23 mouse cellular contexts compared by ENCODE assay signal in genomic region chr11:114611690-114612089, GRCm38 (mm10).
"Had no signal": no experiment of that assay in that cellular context is flagged by ENCODE, and none has a peak within 500 bp of the region (broad histone marks: within the 10 kb centered on the region; RNA-seq: fewer than 3 reads in every experiment).

No protein-coding gene starts in this region.

- H3K4me3 ChIP-seq: intestine, embryonic 15.5 days; kidney, embryonic 15.5 days; limb, embryonic 12.5 days; limb, embryonic 15.5 days; megakaryocyte, embryonic 14.5 days; midbrain, embryonic 10.5 days; midbrain, embryonic 13.5 days; stomach, embryonic 15.5 days had no signal

- H3K4me1 ChIP-seq: intestine, embryonic 15.5 days; kidney, embryonic 15.5 days; limb, embryonic 12.5 days; limb, embryonic 15.5 days; megakaryocyte, embryonic 14.5 days; midbrain, embryonic 10.5 days; midbrain, embryonic 13.5 days; stomach, embryonic 15.5 days had no signal

- H3K9ac ChIP-seq: intestine, embryonic 15.5 days; kidney, embryonic 15.5 days; limb, embryonic 12.5 days; limb, embryonic 15.5 days; liver, embryonic 14.5 days; liver, postnatal 0 days; lung, embryonic 14.5 days; midbrain, embryonic 13.5 days; stomach, embryonic 15.5 days had no signal

- DNase-seq: kidney, adult 11 months; kidney, adult 8-10 months; kidney, postnatal 10 days; kidney, postnatal 36 days; left cerebral cortex, postnatal 4 days; liver, postnatal 0 days; lung, embryonic 14.5 days; retina, postnatal 1 day; right cerebral cortex, postnatal 25 days; spleen, adult 18-20 months; thymus, postnatal 36 days had no signal

- H3K36me3 ChIP-seq: intestine, embryonic 15.5 days; kidney, embryonic 15.5 days; limb, embryonic 12.5 days; limb, embryonic 15.5 days; midbrain, embryonic 10.5 days; midbrain, embryonic 13.5 days; stomach, embryonic 15.5 days had no signal

- H3K27me3 ChIP-seq: intestine, embryonic 15.5 days; kidney, embryonic 15.5 days; limb, embryonic 12.5 days; limb, embryonic 15.5 days; midbrain, embryonic 13.5 days; stomach, embryonic 15.5 days had no signal

- ATAC-seq: intestine, embryonic 15.5 days; liver, postnatal 0 days; lung, postnatal 0 days; midbrain, embryonic 13.5 days had no signal

- H3K4me2 ChIP-seq: intestine, embryonic 15.5 days; kidney, embryonic 15.5 days; limb, embryonic 12.5 days; limb, embryonic 15.5 days; liver, embryonic 11.5 days; lung, embryonic 14.5 days; midbrain, embryonic 13.5 days; stomach, embryonic 15.5 days had no signal

- H3K9me3 ChIP-seq: intestine, embryonic 15.5 days; kidney, embryonic 15.5 days; limb, embryonic 15.5 days; midbrain, embryonic 10.5 days; midbrain, embryonic 13.5 days; stomach, embryonic 15.5 days had no signal

- H3K27ac ChIP-seq: intestine, embryonic 15.5 days; kidney, embryonic 15.5 days; limb, embryonic 12.5 days; limb, embryonic 15.5 days; liver, embryonic 14.5 days; macrophage; midbrain, embryonic 10.5 days; midbrain, embryonic 13.5 days; stomach, embryonic 15.5 days had no signal
